Comparison of ENCODE assay signal across 8 mouse cellular contexts in genomic region chr19:5911430-5912102, GRCm38 (mm10). TPM values are rescaled to one million over a fixed set of nuclear protein-coding genes. Genes with fewer than 3 reads are reported as not detected.
DNase-seq lines count a peak whose midpoint lies in the region; ATAC-seq and TF ChIP-seq lines count a peak whose summit lies in the region.

No protein-coding gene starts in this region.

- no peak for TF ChIP-seq POLR2A in ES-Bruce4 (IDR thresholded peaks at IDR 0.05; ENCODE audit: insufficient read depth, low read length)

- H3K4me2 ChIP-seq in heart, embryonic 13.5 days = peak overlapping the region; percentile 72
- H3K4me2 ChIP-seq in forebrain, embryonic 13.5 days = peak overlapping the region; percentile 90
- H3K4me2 ChIP-seq in liver, postnatal 0 days (ENCODE audit: low read depth, low read length) = peak overlapping the region; percentile 92

- H3K27me3 ChIP-seq in heart, embryonic 13.5 days (replicated peaks) = no peaks in the 10 kb centered on the region
- H3K27me3 ChIP-seq in ES-Bruce4 (ENCODE audit: control insufficient read depth, insufficient read depth, low read length, poor library complexity, severe bottlenecking) = no peaks in the 10 kb centered on the region
- no peaks in the 10 kb centered on the region for H3K27me3 ChIP-seq in forebrain, embryonic 13.5 days
- no peaks in the 10 kb centered on the region for H3K27me3 ChIP-seq in liver, postnatal 0 days (ENCODE audit: insufficient read depth, low read length)

- H3K4me3 ChIP-seq in heart, embryonic 13.5 days = peak overlapping the region; percentile 82
- peak overlapping the region; percentile 82 for H3K4me3 ChIP-seq in ES-Bruce4 (ENCODE audit: low read depth, low read length)
- H3K4me3 ChIP-seq in forebrain, embryonic 13.5 days = peak overlapping the region; percentile 99
- peak overlapping the region; percentile 79 for H3K4me3 ChIP-seq in liver, postnatal 0 days (ENCODE audit: low read depth, low read length)

- ATAC-seq in heart, embryonic 13.5 days (ENCODE audit: extremely low read depth, insufficient number of reproducible peaks, low FRiP score, low TSS enrichment) = no peak
- ATAC-seq in forebrain, embryonic 13.5 days = no peak
- ATAC-seq in liver, postnatal 0 days = no peak

- H3K4me1 ChIP-seq in heart, embryonic 13.5 days = peaks cover 36% of the 10 kb centered on the region
- peaks cover 2% of the 10 kb centered on the region for H3K4me1 ChIP-seq in ES-Bruce4 (ENCODE audit: control insufficient read depth, insufficient read depth, low read length)
- H3K4me1 ChIP-seq in forebrain, embryonic 13.5 days = peaks cover 36% of the 10 kb centered on the region
- H3K4me1 ChIP-seq in liver, postnatal 0 days (ENCODE audit: insufficient read depth) = peaks cover 27% of the 10 kb centered on the region

- DNase-seq in heart, adult 9 months (ENCODE audit: low spot score in 2 of 2) = no peak
- no peak for DNase-seq in liver, postnatal 0 days
- DNase-seq in adrenal gland, postnatal 14 days = no peak
- DNase-seq in thymus, postnatal 36 days = no peak
- no peak for DNase-seq in right cerebral cortex, postnatal 10 days (ENCODE audit: low spot score in 2 of 2)

- no peak for TF ChIP-seq CTCF in ES-Bruce4 (IDR thresholded peaks at IDR 0.05; ENCODE audit: low read depth, low read length)
- TF ChIP-seq CTCF in liver, postnatal 0 days (IDR thresholded peaks at IDR 0.05; ENCODE audit: low read depth) = no peak

- peak overlapping the region; percentile 94 for H3K9ac ChIP-seq in heart, embryonic 13.5 days
- H3K9ac ChIP-seq in ES-Bruce4 (ENCODE audit: low read depth, poor library complexity, severe bottlenecking) = peak overlapping the region; percentile 90
- H3K9ac ChIP-seq in forebrain, embryonic 13.5 days = peak overlapping the region; percentile 93
- peak overlapping the region; percentile 91 for H3K9ac ChIP-seq in liver, postnatal 0 days (replicated peaks)

- WGBS in heart, embryonic 13.5 days = 5% methylated on average over 14 of the region's 14 CpGs
- WGBS in forebrain, embryonic 13.5 days = 4% methylated on average over 14 of the region's 14 CpGs
- WGBS in liver, postnatal 0 days (ENCODE audit: insufficient replicate concordance) = 4% methylated on average over 14 of the region's 14 CpGs

- no peaks in the 10 kb centered on the region for H3K9me3 ChIP-seq in heart, embryonic 13.5 days
- no peaks in the 10 kb centered on the region for H3K9me3 ChIP-seq in ES-Bruce4 (replicated peaks; ENCODE audit: control insufficient read depth, insufficient read depth, low read length, poor library complexity, severe bottlenecking)
- H3K9me3 ChIP-seq in forebrain, embryonic 13.5 days (replicated peaks) = no peaks in the 10 kb centered on the region
- no peaks in the 10 kb centered on the region for H3K9me3 ChIP-seq in liver, postnatal 0 days (ENCODE audit: low read length)

- TF ChIP-seq EP300 in ES-Bruce4 (IDR thresholded peaks at IDR 0.05; ENCODE audit: insufficient read depth, low read depth, low read length) = no peak
- TF ChIP-seq EP300 in liver, postnatal 0 days (IDR thresholded peaks at IDR 0.05; ENCODE audit: low read depth) = no peak

- H3K36me3 ChIP-seq in heart, embryonic 13.5 days = peaks cover 38% of the 10 kb centered on the region
- peaks cover 3% of the 10 kb centered on the region for H3K36me3 ChIP-seq in ES-Bruce4 (ENCODE audit: control insufficient read depth, insufficient read depth, low read length, poor library complexity, severe bottlenecking)
- peaks cover 10% of the 10 kb centered on the region for H3K36me3 ChIP-seq in forebrain, embryonic 13.5 days (ENCODE audit: poor library complexity, severe bottlenecking)
- peaks cover 9% of the 10 kb centered on the region for H3K36me3 ChIP-seq in liver, postnatal 0 days (replicated peaks; ENCODE audit: insufficient read depth, low read length)

- H3K27ac ChIP-seq in heart, embryonic 13.5 days (replicated peaks) = peak overlapping the region; percentile 90
- H3K27ac ChIP-seq in ES-Bruce4 (ENCODE audit: insufficient read depth, low read length) = no peak overlapping the region
- H3K27ac ChIP-seq in forebrain, embryonic 13.5 days = peak overlapping the region; percentile 81
- peak overlapping the region; percentile 80 for H3K27ac ChIP-seq in liver, postnatal 0 days (ENCODE audit: low read depth)

RNA-seq across cellular contexts. Expression of gene Dpf2, which starts 1.2 kb away (rescaled TPM):
- 98.1 and 104 TPM in 2 replicates for polyA plus RNA-seq in heart, embryonic 13.5 days (2015; fragmentation: Nextera tagmentation; extraction: Ambion mirVana)
- polyA plus RNA-seq in ES-Bruce4 (2011; ENCODE audit: insufficient read depth, insufficient read length, low read depth, missing spikeins) = 129 and 137 TPM in 2 replicates
- 147 and 169 TPM in 2 replicates for polyA plus RNA-seq in forebrain, embryonic 13.5 days (2015; fragmentation: Nextera tagmentation; extraction: Ambion mirVana)
- 28.1 and 32.6 TPM in 2 replicates for polyA plus RNA-seq in liver, postnatal 0 days (2015; fragmentation: Nextera tagmentation; extraction: Ambion mirVana)
- 118 and 119 TPM in 2 replicates for total RNA-seq in adrenal gland, postnatal 14 days (2021)

RNA-seq across cellular contexts. Expression of gene Cdc42ep2, which starts 13.1 kb away (rescaled TPM):
- polyA plus RNA-seq in heart, embryonic 13.5 days (2015; fragmentation: Nextera tagmentation; extraction: Ambion mirVana) = 8.9 and 9.3 TPM in 2 replicates
- polyA plus RNA-seq in ES-Bruce4 (2011; ENCODE audit: insufficient read depth, insufficient read length, low read depth, missing spikeins) = 0.93 and 1.5 TPM in 2 replicates
- polyA plus RNA-seq in forebrain, embryonic 13.5 days (2015; fragmentation: Nextera tagmentation; extraction: Ambion mirVana) = 4.2 and 4.6 TPM in 2 replicates
- polyA plus RNA-seq in liver, postnatal 0 days (2015; fragmentation: Nextera tagmentation; extraction: Ambion mirVana) = 3.0 TPM in 2 replicates
- 9.6 and 9.7 TPM in 2 replicates for total RNA-seq in adrenal gland, postnatal 14 days (2021)

RNA-seq across cellular contexts. Expression of gene Tigd3, which starts 17.6 kb away (rescaled TPM):
- 1.9 and 2.0 TPM in 2 replicates for polyA plus RNA-seq in heart, embryonic 13.5 days (2015; fragmentation: Nextera tagmentation; extraction: Ambion mirVana)
- polyA plus RNA-seq in ES-Bruce4 (2011; ENCODE audit: insufficient read depth, insufficient read length, low read depth, missing spikeins) = 1.9 and 3.6 TPM in 2 replicates
- 13.1 and 15.5 TPM in 2 replicates for polyA plus RNA-seq in forebrain, embryonic 13.5 days (2015; fragmentation: Nextera tagmentation; extraction: Ambion mirVana)
- 1.5 and 1.7 TPM in 2 replicates for polyA plus RNA-seq in liver, postnatal 0 days (2015; fragmentation: Nextera tagmentation; extraction: Ambion mirVana)
- total RNA-seq in adrenal gland, postnatal 14 days (2021) = 1.4 and 1.7 TPM in 2 replicates

RNA-seq across cellular contexts. Expression of gene Slc25a45, which starts 34.0 kb away (rescaled TPM):
- polyA plus RNA-seq in heart, embryonic 13.5 days (2015; fragmentation: Nextera tagmentation; extraction: Ambion mirVana) = 3.7 and 4.2 TPM in 2 replicates
- 0.46 and 0.48 TPM in 2 replicates for polyA plus RNA-seq in ES-Bruce4 (2011; ENCODE audit: insufficient read depth, insufficient read length, low read depth, missing spikeins)
- polyA plus RNA-seq in forebrain, embryonic 13.5 days (2015; fragmentation: Nextera tagmentation; extraction: Ambion mirVana) = 1.2 and 1.4 TPM in 2 replicates
- polyA plus RNA-seq in liver, postnatal 0 days (2015; fragmentation: Nextera tagmentation; extraction: Ambion mirVana) = 8.4 and 9.1 TPM in 2 replicates
- 14.7 and 16.5 TPM in 2 replicates for total RNA-seq in adrenal gland, postnatal 14 days (2021)

RNA-seq across cellular contexts. Expression of gene Frmd8, which starts 36.5 kb away (rescaled TPM):
- polyA plus RNA-seq in heart, embryonic 13.5 days (2015; fragmentation: Nextera tagmentation; extraction: Ambion mirVana) = 27.4 and 29.0 TPM in 2 replicates
- polyA plus RNA-seq in ES-Bruce4 (2011; ENCODE audit: insufficient read depth, insufficient read length, low read depth, missing spikeins) = 26.3 and 33.1 TPM in 2 replicates
- polyA plus RNA-seq in forebrain, embryonic 13.5 days (2015; fragmentation: Nextera tagmentation; extraction: Ambion mirVana) = 21.7 and 26.2 TPM in 2 replicates
- polyA plus RNA-seq in liver, postnatal 0 days (2015; fragmentation: Nextera tagmentation; extraction: Ambion mirVana) = 8.5 and 9.0 TPM in 2 replicates
- total RNA-seq in adrenal gland, postnatal 14 days (2021) = 26.0 and 34.5 TPM in 2 replicates
